Mouse (Mus musculus): ENCODE results near the gene Fcer1g.
A peak's percentile ranks its signal among the peaks of the same experiment; 100 is the strongest.
"Not testable (repeated sequence)": the region's sequence is repeated elsewhere in the genome, so short reads cannot be mapped to it uniquely, and the experiment has no call there.

Gene Fcer1g

DNA sequence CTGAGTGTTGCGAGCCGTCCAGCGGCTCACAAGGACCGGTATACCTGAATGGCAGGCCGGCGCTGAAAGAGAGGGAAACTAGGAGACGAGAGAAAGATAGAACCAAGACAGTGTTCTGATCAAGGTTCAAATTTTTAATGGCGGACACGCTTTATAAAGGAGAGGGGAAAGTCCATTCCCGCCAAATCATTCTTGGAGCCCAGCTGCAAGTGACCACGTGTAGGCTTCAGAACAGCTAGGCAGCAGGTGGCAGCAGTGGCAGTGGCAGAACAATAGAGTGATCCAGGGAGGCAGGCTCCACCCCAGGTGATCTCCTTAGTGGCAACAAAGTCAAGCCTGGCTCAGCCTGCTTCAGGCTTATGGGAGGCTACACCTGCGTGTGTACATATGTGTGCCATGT is 7.8 kb upstream of the Fcer1g start:
- DNase-seq (ENCODE audit: low read depth, low spot score) = not testable (repeated sequence)

DNA sequence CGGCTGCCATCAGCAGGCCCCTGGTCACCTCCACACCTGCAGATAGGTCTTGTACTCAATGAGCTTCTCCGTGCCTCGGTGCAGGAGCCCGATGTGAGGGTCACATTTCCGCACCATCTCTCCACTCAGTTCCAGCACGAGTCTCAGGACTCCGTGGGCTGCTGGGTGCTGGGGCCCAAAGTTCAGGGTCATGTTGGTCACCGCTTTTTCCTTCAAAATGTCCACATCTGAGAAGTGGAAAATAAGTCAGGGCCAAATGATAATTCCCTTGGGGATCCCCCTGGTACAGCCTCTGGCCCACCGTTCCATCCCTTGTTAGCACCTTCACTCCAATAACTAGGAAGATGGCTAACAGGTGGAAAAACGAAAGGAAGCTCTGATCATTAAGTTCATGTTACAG is 6.7 kb upstream of the Fcer1g start:
- DNase-seq (ENCODE audit: low read depth, low spot score) = no peak

GRCm38 (mm10) chr1:171239992-171240744 is 6.0 kb upstream of the Fcer1g start:
- DNase-seq (ENCODE audit: low read depth, low spot score) = no peak

DNA sequence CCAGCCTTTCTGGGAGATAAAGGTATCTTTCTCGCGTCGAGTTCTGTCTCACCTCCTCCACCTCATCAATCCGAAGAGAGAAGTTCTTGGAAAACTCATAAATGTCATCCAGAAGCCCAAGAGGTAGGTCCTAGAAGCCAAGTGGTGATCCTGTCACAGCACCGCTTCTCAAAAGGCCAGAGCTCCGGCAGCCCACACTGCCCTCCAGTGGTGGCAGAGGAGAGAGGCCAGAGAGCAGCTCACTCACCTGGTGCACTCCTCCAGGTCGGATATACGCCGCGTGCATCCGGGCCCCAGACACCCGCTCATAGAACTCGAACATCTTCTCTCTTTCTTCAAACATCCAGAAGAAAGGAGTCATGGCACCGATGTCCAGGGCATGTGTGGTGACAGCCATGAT is 4.3 kb upstream of the Fcer1g start:
- DNase-seq (ENCODE audit: low read depth, low spot score) = no peak

- DNase-seq (ENCODE audit: low read depth, low spot score) = no peak
Measured at GRCm38 (mm10) chr1:171237438-171237837, 3.3 kb upstream of the Fcer1g start.

- no peak for DNase-seq (ENCODE audit: low read depth, low spot score)
Measured at GRCm38 (mm10) chr1:171235791-171236190, 1.6 kb upstream of the Fcer1g start.

GRCm38 (mm10) chr1:171234538-171234937 is 373 bp upstream of the Fcer1g start:
- DNase-seq (ENCODE audit: low read depth, low spot score) = no peak

DNA sequence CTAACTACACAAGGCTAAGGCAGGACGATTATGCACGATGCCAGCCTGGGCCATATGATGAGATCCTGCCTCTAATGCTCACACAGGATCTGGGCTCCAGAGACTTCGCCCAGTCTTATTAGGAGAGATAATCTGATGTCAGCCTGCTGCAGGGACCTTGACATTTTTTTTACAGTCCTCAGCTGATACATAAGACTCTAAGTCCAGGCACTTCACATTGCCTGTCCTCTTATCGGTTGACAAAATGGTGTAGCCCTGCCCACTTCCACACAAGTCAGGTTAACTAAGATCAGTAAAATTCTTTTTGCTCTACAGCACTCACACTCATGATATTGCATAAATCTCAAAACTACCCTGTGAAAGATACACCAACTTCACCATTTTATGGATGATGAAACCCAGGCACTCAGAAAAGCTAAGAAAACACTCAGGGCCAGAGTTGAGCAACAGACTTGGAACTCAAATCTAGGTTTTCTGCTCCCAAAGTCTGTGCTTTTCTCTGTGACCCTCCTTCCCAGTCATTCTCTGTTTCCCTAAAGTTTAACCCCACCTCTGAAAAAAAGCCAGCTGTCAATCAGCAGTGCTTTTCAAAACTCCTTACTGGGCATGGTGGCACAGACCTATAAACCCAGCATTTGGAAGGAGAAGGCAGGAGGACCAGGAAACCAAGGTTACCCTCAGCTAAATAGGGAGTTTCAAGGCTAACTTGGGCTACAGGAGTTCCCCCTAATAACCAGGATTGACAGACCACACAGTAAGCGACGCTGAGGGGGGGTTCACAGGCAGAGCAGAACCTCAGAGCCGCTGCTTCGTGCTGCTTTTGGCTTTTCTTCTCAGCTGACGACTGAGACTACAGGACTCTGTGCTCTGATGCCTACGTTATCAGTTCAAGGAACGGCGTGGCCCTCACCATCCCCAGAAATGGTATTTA is 1.1 kb downstream of the Fcer1g start:
- no peak for DNase-seq (ENCODE audit: low read depth, low spot score)

GRCm38 (mm10) chr1:171232348-171232747 is 1.8 kb downstream of the Fcer1g start:
- no peak for DNase-seq (ENCODE audit: low read depth, low spot score)

- no peak for DNase-seq (ENCODE audit: low read depth, low spot score)
Measured at GRCm38 (mm10) chr1:171231844-171232243, 2.3 kb downstream of the Fcer1g start.

- no peak for DNase-seq (ENCODE audit: low read depth, low spot score)
Measured at GRCm38 (mm10) chr1:171230215-171230614, 4.0 kb downstream of the Fcer1g start.

- DNase-seq (ENCODE audit: low read depth, low spot score) = no peak
Measured at GRCm38 (mm10) chr1:171229750-171230149, 4.4 kb downstream of the Fcer1g start.

- DNase-seq (ENCODE audit: low read depth, low spot score) = no peak
Measured at GRCm38 (mm10) chr1:171227879-171228278, 6.3 kb downstream of the Fcer1g start.

DNA sequence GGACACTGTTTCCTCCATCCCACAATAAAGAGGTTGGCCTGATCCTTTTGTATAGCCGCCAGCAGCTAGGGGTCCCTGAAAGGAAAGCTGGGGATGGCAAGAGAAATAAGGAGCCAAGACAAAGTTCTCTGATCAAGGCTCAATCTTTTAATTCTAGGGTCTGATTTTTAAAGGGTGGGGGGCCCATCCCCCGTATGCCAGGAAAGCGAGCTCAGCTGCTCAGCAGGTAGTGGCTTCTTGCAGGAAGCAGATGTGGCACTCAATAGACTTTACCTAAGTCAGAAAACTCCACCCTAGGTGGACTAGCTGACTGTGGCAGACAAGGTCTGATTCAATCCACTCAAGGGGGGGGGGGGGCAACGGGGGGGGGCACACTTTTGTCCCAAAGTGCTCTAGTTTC is 7.4 kb downstream of the Fcer1g start:
- no peak for DNase-seq (ENCODE audit: low read depth, low spot score)

GRCm38 (mm10) chr1:171224857-171225256 is 9.3 kb downstream of the Fcer1g start, which contains the start of gene Apoa2:
Gene Apoa2 (plus strand): TSS chr1:171225054.
- DNase-seq (ENCODE audit: low read depth, low spot score) = no peak

- DNase-seq (ENCODE audit: low read depth, low spot score) = no peak
Measured at GRCm38 (mm10) chr1:171223796-171224195, 10.4 kb downstream of the Fcer1g start.

GRCm38 (mm10) chr1:171223168-171223567 is 11.0 kb downstream of the Fcer1g start:
- DNase-seq (ENCODE audit: low read depth, low spot score) = no peak

- DNase-seq (ENCODE audit: low read depth, low spot score) = peak; percentile 93
Measured at GRCm38 (mm10) chr1:171222238-171223155, 11.7 kb downstream of the Fcer1g start, which contains the start of gene Tomm40l. Gene Tomm40l (minus strand): TSS chr1:171222514.

DNA sequence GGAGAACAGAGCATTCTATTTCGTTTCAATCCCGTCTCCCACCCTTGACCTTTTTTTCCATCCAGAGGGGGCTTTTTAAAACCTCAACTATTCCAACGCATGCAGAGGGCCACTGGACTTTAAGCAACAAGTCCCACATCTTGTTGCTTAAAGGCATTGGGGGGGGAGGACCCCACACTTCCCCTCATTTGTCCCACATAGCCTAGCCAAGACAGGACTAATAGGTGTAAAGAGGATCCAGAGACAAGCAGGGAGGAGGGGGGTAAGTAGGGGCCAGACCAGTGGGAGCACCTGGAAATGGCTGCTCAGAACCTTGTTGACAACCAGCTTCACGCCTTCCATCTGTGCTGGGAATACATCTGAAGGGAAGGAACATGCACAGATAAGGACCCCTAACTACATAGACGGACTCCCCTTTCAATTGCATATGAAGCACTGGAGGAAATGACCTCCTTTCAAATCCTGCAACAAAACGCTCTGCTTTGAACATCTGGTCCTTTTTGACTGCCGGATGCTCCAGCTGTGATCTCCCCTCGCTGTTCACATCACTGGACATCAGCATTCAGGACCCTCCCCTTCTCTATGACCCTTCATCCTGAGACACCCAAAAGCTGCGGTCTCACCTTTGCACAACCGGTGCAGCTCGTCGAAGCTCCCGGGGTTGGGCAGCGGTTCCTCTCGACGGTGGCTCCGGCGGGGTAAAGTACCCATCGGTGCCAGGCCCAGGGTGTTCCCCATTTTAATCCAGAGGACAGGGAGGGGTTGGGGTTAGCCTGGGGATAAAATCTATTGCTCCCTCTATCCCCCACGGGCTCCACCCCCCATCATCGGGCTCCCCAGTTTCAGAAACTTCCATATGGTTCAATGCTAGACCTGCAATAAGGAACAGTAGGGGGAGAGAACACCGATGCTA is 12.6 kb downstream of the Fcer1g start:
- DNase-seq (ENCODE audit: low read depth, low spot score) = no peak

DNA sequence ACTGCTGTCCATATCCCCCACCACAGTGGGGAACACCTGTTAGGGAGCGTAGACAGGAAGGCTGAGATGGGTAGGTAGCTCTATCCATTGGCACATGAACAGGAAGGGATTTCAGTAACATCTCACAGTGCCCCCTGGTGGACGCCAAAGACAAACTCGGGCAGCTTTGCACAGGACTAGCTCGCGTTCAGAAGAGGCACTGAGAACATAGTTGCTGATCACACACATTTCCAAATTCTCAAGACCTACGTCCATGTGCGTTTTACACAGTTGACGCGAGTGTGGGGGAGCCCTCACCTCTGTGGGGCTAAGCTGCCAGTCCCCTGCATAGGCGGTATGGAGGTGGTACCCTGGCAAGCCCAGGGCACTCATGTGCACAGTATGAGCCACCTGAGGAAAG is 13.3 kb downstream of the Fcer1g start:
- DNase-seq (ENCODE audit: low read depth, low spot score) = peak; percentile 71

Data from WW6 (cell line).